Mouse (Mus musculus): ENCODE data around the gene Capn9.
A peak's percentile ranks its signal among the peaks of the same experiment; 100 is the strongest.

Capn9 gene

DNA sequence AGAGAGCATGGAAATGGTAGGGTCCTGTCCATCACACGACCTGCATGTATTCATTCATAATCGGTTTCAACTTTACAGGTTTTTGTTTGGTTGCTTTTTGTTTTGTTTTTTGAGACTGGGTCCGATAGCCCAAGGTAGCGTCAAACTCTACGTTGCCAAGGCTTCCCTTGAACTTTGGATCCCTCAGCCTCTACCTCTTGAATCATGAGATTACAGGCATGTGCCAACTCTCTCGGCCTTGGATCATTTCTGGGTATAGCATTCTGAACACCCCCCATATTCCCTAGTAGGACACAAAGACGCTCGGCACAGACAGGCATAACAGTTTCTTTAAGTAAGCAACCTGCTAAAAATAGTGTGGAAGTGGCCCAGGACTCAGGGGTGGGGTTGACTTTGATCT lies 65.7 kb downstream of the Capn9 start:
- DNase-seq (ENCODE audit: low read depth, low spot score), result no peak

DNA sequence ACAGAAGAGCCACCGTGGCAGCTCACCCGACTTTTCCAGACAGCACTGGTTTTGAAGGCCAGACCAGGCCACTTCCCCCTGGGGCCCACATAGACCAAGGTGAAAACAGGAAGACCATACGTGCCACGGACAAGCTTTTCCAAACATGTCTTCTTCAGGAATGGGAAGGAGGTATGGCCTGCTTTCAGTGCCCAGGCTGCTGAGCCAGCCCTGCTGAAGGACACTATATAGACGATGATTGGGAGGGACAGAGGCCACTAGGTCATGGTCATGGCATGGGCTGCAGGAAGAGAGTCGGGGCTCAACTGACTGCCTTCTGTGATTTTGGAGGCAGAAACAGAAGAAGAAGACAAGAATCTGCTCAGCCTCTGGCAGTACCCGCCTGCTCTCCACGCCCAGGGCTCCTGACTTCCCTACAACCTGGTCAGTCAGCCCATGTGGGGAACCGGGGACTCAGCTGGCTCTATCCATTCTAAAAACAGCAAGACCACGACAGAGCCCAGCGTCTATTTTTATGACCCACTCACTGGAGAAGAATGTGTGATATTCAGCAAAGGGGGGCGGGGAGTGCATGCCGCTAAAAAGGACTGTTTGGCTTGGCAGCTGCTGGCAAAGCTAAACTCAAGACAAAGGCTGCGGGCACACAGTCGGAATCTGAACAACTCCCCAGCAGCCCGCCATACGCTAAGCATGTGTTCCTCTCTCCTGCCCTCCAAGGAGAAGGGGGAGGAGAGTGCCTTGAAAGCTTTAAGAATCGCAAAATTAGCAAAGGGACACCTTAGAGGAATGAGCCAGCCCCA lies 67.8 kb downstream of the Capn9 start:
- no peak for DNase-seq (ENCODE audit: low read depth, low spot score)

DNA sequence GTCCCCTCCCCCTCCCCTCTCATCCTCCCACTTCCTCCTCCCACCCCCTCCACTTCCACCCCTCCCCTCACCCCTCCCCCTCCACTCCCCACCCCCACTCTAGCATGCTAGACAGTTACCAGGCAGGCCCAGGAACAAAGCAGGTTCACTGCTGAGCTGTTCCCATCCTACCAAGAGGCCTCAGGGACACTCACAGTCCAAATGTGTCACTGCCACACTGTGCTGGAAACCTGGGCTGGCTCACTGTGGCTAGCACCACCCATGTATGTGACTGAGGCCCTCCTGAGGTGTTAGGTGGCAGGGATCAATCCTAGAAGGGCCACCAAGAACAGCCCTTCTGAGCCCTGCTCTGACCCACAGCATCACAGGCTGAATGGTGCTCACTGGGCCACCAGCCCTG lies 72.4 kb downstream of the Capn9 start:
- no peak for DNase-seq (ENCODE audit: low read depth, low spot score)

DNA sequence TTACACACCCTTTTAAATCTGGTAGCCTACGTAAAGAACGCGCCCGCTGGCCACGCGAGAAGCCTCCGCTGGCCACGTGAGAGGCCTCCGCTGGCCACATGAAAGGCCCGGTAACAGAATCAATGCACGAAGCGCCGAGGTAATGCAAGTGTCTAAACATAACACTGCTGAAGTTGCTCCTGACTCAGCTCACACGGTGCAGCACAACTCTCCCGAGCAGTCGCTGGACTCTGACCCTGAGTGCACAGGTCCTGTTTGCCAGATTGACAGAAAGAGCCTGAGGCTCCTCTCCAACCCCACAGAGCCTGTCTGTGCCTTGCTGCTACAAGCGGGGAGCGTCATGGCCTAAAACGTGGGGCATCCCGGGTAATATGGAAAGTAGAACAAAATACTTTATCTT lies 75.9 kb downstream of the Capn9 start:
- DNase-seq (ENCODE audit: low read depth, low spot score), result no peak

DNA sequence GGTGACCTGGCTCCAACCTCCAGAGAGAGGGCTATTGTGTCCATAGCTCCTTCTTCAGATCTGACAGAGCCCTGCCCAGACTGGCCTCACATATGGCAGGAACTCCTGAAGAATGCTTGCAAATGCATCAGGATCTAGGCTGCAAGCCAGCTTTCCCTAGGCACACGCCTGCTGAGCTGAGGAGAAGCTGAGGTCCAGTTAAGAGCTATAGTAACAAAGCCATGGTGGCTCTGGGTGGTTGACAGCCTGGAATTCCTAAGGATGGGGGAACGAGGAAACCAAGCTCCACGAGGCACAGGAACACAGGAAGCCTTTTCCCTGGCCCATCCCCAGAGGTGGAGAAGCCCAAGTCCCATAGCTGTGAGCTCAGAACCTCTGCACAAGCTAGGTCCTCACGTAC lies 76.6 kb downstream of the Capn9 start:
- no peak for DNase-seq (ENCODE audit: low read depth, low spot score)

DNA sequence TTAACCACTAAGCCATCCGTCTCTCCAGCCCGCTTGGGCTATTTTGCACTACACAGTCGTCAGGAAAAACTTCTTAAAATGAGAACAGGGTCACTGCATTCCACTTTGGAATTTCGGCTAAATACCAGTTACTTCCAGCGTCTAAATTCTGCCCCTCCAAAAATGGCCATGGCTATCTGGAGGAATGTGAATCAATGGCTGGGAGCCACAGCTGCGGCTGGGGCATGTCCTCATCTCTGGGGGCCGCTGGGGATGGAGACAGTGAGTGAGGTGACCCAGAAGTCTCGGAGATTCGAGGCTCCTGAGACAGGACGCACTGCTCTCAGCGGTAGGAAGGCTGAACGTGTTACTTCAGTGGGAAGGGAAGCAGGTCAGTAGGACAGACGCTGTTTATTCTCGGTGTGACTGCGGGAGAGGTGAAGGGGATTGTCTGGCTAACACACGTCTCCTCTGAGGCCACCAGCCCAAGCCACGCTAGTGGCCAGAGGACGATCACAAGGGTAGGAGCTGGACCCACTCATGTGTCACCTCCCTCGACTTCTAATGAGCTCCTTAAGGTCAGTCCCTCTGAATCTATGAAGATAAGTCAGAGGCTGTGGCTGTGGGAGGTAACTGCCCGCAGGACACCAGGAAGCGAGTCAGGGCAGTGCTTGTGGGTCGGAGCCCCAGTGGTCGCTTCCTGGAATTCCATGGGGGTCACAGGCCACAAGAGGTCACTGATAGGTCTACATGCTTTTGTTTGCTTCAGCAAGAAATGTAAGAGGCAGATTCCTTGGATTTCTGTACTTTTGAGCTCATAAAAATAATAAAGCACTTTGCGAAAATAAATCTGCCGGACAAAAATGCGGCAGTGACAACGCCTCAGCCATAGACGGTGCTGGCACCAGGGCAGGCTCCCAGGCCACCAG lies 77.9 kb downstream of the Capn9 start:
- DNase-seq (ENCODE audit: low read depth, low spot score), result no peak

DNA sequence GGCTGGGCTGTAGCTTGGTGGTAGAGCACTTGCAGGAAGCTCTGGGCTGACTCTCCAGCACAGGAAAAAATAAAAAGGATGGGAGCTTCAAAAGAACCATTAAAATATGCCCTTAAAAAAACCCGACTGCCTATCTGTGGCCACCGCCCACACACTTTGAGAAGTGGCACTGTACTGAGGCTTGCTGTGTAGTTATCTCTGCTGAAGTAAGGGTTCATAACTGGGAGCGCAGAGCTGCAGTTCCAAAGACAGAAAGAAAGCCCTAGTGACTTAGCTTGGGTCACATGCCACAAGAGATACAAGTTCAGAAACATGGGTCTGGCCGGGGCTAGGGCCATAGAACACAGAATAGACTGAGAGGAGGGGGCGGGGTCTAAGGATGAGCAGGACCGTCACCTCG lies 82.0 kb downstream of the Capn9 start:
- DNase-seq (ENCODE audit: low read depth, low spot score), result peak; percentile 21

DNA sequence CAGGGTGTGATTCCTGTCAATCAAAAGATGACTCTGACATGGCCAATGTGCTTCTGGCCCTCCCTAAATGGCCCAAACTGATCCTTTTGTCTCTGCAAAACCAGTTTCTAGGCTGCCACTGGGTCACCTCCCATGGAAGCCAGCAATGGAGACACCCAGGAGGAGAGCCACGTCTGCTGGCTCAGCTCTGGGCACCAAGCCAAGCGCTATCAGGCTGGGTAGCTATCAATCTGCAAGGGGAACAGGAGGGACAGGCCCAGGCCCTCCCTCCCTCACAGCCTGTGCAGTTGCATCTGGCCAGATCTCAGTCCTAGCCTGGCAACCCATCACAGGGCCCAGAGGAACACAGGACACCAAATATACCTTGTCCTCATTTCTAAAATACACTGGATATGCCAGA lies 82.5 kb downstream of the Capn9 start:
- peak; percentile 12 for DNase-seq (ENCODE audit: low read depth, low spot score)

DNA sequence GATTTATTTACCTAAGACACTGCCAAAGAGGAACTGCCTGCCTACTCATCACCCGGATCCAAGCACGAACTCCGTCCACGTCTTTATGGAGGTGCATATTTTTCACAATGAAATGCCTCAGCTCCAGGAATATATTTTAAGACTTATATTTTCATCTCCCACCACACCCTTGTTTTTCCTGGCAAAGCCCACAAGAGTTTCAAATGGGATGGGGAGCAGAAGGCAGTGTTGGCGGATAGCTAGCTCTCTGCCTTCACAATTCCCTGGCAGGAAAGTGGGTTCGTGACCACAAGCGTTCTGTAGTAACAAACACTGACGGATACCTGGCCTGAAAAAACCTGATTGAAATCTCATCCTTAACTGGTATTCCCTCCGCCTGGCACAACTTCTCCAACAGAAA lies 85.9 kb downstream of the Capn9 start:
- DNase-seq (ENCODE audit: low read depth, low spot score), result no peak

DNA sequence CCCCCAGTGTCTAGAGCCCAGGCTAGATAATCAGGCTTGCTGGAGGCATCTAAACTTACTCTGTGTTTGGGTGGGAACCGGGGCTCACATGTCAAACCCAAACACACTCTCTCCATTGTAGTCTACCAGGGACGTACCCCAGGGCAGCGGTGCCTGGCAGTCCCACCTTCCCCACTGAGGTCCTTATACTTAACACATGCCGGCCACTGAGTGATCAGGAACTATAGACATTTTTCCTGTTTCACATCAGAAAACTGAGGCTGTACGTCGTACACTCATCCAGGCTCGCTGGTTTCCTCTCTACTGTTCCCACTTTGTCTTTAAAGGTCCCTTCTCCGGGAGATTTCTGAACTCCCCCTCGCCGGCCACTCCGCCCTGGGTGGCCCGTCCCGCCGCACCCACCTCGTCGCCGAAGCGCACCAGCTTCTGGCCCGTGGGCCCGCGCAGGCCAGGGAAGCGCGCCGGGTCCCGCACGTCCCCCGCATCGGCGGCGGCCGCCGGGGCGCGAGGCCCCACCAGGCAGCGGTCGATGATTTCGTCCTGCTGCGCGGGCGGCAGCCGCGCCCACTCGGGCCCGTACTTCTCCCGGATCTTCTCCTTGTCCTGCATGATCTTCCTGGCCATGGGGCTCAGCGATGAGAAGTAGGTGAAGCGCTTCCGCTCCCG lies 86.7 kb downstream of the Capn9 start:
- DNase-seq (ENCODE audit: low read depth, low spot score), result peak; percentile 7

DNA sequence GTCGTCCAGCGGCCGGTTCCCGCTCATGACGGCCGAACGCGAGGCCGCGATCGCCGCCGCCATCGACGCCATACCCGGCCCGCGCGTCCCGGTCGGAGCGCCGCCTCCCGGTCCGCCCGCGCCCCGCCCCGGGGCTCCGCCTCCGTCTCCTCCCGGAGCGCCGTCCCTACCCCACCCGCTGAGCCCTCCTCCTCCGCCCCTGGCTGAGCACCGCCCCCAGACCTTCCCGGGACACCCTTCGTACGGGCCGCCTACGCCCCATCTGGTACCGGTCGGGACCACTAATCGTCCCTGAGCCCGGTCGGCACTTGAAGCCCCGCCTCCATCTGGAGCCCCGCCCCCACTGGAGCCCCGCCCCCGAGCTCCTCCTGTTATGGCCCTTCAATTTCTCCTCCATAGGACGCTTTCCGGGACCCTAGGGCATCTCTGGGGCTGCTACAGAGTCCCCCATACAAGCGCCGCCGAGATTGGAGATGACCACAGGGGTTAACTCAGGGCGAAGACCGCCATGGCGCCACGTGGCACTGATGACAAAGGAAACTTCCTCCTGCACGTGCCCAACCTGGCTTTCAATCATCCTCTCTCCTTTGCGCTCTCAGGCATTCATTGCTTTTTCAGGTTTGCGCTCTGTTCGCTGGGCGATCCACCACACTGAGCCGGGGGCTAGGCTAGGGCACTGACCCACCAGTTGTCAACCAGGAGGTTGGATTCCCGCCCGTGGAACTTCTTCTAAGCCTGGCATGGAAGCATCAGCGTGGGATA lies 87.4 kb downstream of the Capn9 start, which contains the start of gene 2310022B05Rik:
2310022B05Rik (minus strand) TSS at position 258 of the 762 bp plus-strand sequence.
- peak; percentile 84 for DNase-seq (ENCODE audit: low read depth, low spot score)

DNA sequence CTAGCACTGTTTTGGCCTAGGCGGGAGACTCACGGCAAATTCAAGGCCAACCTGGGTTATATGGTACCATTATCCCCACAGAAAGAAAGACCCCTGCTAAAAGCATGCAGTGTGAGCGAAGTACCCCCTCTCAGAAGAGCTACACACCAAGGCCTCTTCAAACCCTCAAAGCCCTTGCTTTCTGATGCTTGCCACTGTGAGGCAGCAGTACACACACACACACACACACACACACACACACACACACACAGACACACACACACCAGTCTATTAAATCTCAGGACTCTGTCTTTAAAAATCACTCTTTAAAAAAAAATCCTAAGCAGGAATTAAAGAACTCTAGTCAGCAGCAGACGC lies 87.9 kb downstream of the Capn9 start:
- peak; percentile 26 for DNase-seq (ENCODE audit: low read depth, low spot score)

DNA sequence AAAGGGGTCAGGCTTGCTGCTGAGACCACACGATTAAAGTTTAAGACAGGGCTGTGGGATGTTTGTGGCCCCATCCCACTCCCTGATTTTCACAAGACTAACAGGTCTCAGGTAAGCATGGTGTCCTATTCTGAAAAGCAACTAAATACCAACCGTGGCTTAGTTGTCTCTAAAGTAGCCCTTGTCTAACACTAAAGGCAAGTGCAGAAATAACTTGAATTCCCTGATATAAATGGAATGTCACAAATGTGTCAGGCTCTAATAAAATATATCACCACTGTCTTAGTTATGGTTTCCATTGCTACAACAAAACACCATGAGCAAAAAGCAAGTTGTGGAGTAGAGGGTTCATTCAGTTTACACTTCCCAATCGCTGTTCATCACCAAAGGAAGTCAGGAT lies 88.5 kb downstream of the Capn9 start:
- DNase-seq (ENCODE audit: low read depth, low spot score), result no peak

Data from CD4-positive helper T cell, adult 2 months (primary cell).